Mouse (Mus musculus) kidney, adult 2 months (tissue): ENCODE results near the gene Gm2075.
"Not testable (repeated sequence)": the region's sequence is repeated elsewhere in the genome, so short reads cannot be mapped to it uniquely, and the experiment has no call there.

Experiments used
- CTCF ChIP-seq: fragments of 200-500 bp; conservative IDR thresholded peaks from 2 replicates; pipeline ENCODE4 v1.5.1; 2011; ENCODE audit warnings: low read depth, mild to moderate bottlenecking, control low read depth, low read length, moderate library complexity, mixed read lengths; ENCODE audit not compliant: insufficient read depth, insufficient read length
- POLR2A ChIP-seq: fragments of 200-500 bp; IDR thresholded peaks from one replicate; pipeline ENCODE4 v1.6.1; 2011; ENCODE audit warnings: low read depth, low read length, control low read depth

DNA sequence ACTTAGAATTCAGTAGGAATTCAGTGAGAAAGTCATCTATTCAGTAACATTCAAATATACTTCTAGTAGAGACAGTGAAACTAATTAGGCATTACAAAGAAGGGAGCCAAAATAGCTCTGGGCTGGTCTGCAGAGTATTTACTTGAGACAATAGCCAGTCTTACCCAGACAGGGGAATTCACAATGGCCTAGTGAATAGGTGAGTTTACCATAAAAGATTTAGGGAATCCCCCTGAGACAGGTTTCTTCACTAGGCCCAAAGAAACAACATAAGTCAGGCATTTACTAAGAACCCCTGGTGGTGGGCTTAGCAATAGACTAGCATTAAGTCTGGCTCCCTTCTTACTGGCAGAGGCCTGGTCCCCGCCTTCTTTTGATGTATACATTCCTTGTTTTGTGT lies 33.6 kb downstream of the Gm2075 start:
- TF ChIP-seq CTCF, POLR2A: not testable (repeated sequence)
